Mouse (Mus musculus): ENCODE data around the gene Mettl26.

GRCm38 (mm10) chr17:25913186-25913876 is 38.5 kb downstream of the Mettl26 start:
- TF ChIP-seq CTCF (IDR thresholded peaks at IDR 0.05; ENCODE audit: borderline replicate concordance, insufficient read depth, low read depth, low read length) = no peak
- no peak for TF ChIP-seq POLR2A (IDR thresholded peaks at IDR 0.05; ENCODE audit: borderline replicate concordance, insufficient read depth, low read length)

Measured in cerebellum, adult 2 months (tissue).